ENCODE assay signal across 24 mouse cellular contexts in genomic region chr15:7005142-7005541, GRCm38 (mm10).
DNase-seq lines count a peak whose midpoint lies in the region; ATAC-seq and TF ChIP-seq lines count a peak whose summit lies in the region.
"Had no signal": no experiment of that assay in that cellular context is flagged by ENCODE, and none has a peak within 500 bp of the region (broad histone marks: within the 10 kb centered on the region; RNA-seq: fewer than 3 reads in every experiment).

No protein-coding gene starts in this region.

- no peak for TF ChIP-seq POLR2A in embryonic fibroblast, embryonic 13.5 days (IDR thresholded peaks at IDR 0.05; ENCODE audit: low read depth, low read length)

- no peak overlapping the region for H3K9ac ChIP-seq in kidney, embryonic 15.5 days
- H3K9ac ChIP-seq: forebrain, postnatal 0 days; heart, embryonic 13.5 days; hindbrain, embryonic 14.5 days had no signal

- WGBS in kidney, embryonic 15.5 days: 53% methylated on average over 1 of the region's 1 CpGs

- no peak for ATAC-seq in kidney, embryonic 15.5 days (replicated peaks; ENCODE audit: low FRiP score)
- ATAC-seq: CD4-positive, CD25-positive, alpha-beta regulatory T cell, adult 4 months; forebrain, embryonic 14.5 days; forebrain, postnatal 0 days had no signal

- no peak overlapping the region for H3K4me3 ChIP-seq in kidney, embryonic 15.5 days (replicated peaks)
- H3K4me3 ChIP-seq in left cerebral cortex, adult 2 months: no peak overlapping the region
- no peak overlapping the region for H3K4me3 ChIP-seq in embryonic fibroblast, embryonic 13.5 days (ENCODE audit: insufficient read depth, low read length)
- H3K4me3 ChIP-seq: heart, adult 2 months; heart, embryonic 10.5 days; heart, embryonic 13.5 days had no signal

- DNase-seq in kidney, adult 8-10 months: no peak
- no peak for DNase-seq in left cerebral cortex, adult 2 months (ENCODE audit: extremely low spot score in 1 of 2, low spot score in 2 of 2)
- DNase-seq in left cerebral cortex, postnatal 36 days (ENCODE audit: low spot score in 2 of 2): no peak
- DNase-seq in brain, adult 2 months (ENCODE audit: low read depth, low spot score): peak; percentile 47
- no peak for DNase-seq in thymus, postnatal 36 days
- DNase-seq in cerebellum, postnatal 14 days: no peak
- DNase-seq: adrenal gland, adult 2 months; adrenal gland, postnatal 14 days; cerebellum, adult 11-12 months; cerebellum, adult 8-10 months; cerebellum, postnatal 10 days; forebrain, postnatal 0 days; gastrocnemius, postnatal 10 days; gastrocnemius, postnatal 36 days; heart, adult 2 months; heart, postnatal 14 days; heart, postnatal 4 days had no signal

- intact Hi-C loops in left cerebral cortex, adult 2 months (cut with DNase I): loop anchor here (5.0 kb wide), 1 partner anchor 122 kb away; no protein-coding TSS in a partner anchor
- intact Hi-C loops in left cerebral cortex, postnatal 36 days (cut with DNase I): no loop called here

- H3K27ac ChIP-seq in kidney, embryonic 15.5 days: 0 out of 2 replicates have a peak overlapping the region, but pooled peaks have one; percentile 41
- peak overlapping the region; percentile 20 for H3K27ac ChIP-seq in left cerebral cortex, adult 2 months
- H3K27ac ChIP-seq in embryonic fibroblast, embryonic 13.5 days (ENCODE audit: insufficient read depth, low read length): 0 out of 2 replicates have a peak overlapping the region, but pooled peaks have one; percentile 31
- H3K27ac ChIP-seq: heart, adult 2 months; heart, embryonic 10.5 days; heart, embryonic 13.5 days; hindbrain, embryonic 14.5 days had no signal

- no peak overlapping the region for H3K4me2 ChIP-seq in kidney, embryonic 15.5 days
- H3K4me2 ChIP-seq: heart, embryonic 13.5 days; hindbrain, embryonic 14.5 days had no signal

- H3K36me3 ChIP-seq in kidney, embryonic 15.5 days: no peaks in the 10 kb centered on the region
- H3K36me3 ChIP-seq: heart, embryonic 10.5 days; heart, embryonic 13.5 days had no signal

- no peak for TF ChIP-seq CTCF in left cerebral cortex, adult 2 months (IDR thresholded peaks at IDR 0.05)
- no peak for TF ChIP-seq CTCF in embryonic fibroblast, embryonic 13.5 days (IDR thresholded peaks at IDR 0.05; ENCODE audit: borderline replicate concordance, insufficient read depth, low read length)

- no peaks in the 10 kb centered on the region for H3K9me3 ChIP-seq in kidney, embryonic 15.5 days (replicated peaks)
- H3K9me3 ChIP-seq: heart, embryonic 10.5 days; heart, embryonic 13.5 days had no signal

- H3K4me1 ChIP-seq in kidney, embryonic 15.5 days: peaks cover 16% of the 10 kb centered on the region
- H3K4me1 ChIP-seq in embryonic fibroblast, embryonic 13.5 days (ENCODE audit: control insufficient read depth, insufficient read depth, low read length): no peaks in the 10 kb centered on the region
- H3K4me1 ChIP-seq: heart, embryonic 10.5 days; heart, embryonic 13.5 days had no signal

- H3K27me3 ChIP-seq in kidney, embryonic 15.5 days: no peaks in the 10 kb centered on the region
- H3K27me3 ChIP-seq: heart, embryonic 13.5 days had no signal
